Mouse (Mus musculus): Measurements from ENCODE around the gene Whamm.

The Whamm gene

GRCm38 (mm10) chr7:81599379-81600280, 28.6 kb downstream of the Whamm start:
- no peak for DNase-seq

DNA sequence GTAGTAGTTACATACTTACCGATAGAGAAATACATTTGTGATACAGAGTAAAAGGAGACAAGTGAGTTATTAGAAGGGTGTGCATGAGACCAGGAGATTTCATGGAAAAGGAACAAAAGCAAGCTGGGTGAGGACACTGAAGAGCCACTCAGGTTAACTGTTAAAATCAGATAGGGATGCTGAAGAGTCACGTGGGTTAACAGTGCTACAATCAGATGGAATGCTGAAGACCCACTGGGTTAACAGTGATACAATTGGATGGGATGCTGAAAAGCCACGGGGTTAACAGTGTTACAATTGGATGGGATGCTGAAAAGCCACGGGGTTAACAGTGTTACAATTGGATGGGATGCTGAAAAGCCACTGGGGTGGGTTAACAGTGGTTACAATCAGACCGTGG, 33.9 kb downstream of the Whamm start:
- no peak for DNase-seq

- DNase-seq, result no peak
Measured at GRCm38 (mm10) chr7:81605489-81605888, 34.4 kb downstream of the Whamm start.

- DNase-seq, result no peak
Measured at GRCm38 (mm10) chr7:81606452-81606851, 35.4 kb downstream of the Whamm start.

DNA sequence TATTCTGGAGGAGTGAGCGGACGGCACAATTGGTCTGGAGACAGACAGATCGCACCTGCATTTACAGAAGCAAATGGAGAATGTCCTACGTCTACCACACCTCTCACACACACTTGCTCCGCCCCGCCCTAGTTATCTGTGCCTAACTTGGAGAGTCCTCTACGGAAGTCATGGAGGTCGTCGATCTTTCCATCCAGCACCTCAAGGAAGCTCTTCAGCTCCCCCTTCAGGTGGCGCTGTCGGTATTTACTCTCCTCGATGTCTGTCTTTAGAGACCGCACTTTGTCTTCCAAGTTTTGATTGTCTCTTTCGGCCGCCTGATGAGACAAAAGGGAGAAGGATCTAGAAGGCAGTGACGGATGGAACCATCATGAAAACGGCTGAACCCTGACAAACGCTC, 39.1 kb downstream of the Whamm start:
- no peak for DNase-seq

DNA sequence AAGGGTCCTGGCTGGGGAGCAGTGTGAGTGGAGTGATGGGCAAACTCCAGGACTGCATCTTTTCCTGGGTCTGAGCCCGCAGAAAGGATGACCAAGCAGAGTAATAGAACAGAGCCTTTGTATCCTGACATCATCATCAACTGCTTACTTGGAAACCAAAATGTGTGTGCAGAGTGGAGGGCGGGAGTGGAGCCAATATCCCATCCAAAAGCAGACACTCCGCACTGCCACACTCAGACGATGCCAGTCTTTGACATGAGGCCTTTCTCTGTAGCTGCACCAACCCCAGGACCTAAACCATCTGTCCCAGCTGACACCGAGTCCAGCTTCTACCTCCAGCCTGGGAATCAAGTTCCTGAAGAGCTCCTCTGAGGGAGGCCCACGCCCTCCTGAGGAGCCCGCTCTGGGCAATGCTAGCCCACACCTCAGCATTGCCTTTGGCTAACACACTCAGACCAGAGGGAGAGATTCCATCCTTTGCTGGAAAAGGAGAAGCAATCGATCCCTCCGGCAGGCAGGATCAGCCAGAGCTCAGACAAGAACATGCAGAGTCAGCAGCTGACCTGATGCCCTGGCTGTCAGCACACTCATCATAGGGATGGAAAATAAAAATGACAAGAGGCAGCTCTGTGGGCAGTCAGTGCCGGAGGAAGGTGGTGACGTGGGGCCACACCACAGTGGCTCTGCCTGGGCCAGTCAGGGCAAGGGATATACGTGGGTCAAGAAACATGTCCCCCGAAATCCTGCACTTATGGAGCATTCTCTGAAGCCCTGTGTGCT, 42.0 kb downstream of the Whamm start:
- DNase-seq, result no peak

DNA sequence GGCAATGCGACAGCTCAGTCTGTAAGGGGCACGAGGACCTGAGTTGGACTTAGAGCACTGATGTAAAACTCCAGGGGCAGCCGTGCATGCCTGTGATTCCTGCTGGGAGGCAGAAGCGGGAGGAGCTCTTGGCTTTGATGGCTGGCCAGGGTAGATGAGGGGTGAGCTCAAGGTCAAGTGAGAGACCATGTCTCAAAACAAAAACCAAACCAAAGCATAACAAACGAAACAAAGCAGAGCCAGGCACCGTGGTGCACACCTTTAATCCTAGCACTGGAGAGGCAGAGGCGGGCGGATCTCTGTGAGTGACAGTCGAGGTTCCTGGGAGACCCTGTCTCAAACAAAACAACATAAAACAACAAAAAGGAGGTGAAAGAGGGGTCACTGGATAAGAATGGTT, 44.0 kb downstream of the Whamm start:
- no peak for DNase-seq

DNA sequence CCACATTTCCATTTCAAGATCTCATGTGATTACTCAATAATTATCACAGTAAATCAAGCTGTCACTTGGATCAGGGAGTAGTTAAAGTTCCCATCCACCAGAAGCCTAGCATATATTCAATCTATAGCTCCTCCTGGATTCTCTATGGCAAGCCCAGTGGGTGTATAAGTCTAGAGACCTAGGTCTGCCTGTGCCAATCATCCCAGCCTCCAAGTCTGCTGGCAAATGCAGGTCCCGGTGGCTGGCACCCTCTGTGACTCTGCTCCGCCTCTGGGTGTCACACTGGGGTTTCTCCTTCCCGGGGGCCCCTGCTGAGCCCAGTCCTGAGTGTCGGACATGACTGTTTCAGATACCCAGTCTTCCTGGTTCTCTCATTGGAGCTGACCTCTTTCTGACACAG, 51.7 kb downstream of the Whamm start:
- no peak for DNase-seq

- DNase-seq, result no peak
Measured at GRCm38 (mm10) chr7:81623767-81624166, 52.7 kb downstream of the Whamm start.

DNA sequence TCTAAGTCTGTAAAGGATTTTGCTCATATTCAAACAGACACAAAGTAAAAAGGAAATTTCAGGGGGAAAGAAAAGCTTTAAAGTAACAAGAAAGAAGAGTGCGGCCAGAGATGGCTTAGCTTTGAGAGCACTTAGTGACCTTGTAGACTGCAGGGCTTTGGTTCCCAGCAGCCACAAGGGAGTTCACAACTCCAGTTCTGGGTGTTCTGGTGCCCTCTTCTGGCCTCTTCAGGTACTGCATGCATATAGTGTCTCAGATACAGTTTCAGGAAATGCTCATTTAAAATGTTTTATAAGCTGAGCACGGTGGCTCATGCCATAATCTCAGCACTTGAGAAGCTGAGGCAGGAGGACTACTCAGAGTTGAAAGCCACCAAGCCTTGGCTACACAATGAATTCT, 55.4 kb downstream of the Whamm start:
- DNase-seq, result peak; percentile 24

DNA sequence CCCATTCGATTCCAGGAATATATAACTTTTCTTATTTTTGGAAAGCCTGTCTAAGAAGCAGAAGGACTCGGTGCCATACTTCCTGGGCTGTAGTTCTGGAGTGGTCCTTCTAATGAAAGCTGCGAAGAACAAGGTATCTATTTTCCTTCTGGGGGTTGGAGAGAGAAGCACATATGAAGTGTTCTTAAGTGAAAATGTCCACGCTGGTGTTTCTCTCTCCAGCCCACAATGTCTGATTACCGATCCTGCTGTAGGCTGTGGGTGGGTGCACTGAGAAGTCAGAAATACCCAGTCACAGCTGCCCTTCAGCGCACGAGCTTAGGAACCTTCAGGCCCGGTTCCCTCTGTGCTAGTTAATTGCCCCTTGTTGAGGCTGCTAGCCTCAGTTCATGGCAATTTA, 60.2 kb downstream of the Whamm start:
- no peak for DNase-seq

DNA sequence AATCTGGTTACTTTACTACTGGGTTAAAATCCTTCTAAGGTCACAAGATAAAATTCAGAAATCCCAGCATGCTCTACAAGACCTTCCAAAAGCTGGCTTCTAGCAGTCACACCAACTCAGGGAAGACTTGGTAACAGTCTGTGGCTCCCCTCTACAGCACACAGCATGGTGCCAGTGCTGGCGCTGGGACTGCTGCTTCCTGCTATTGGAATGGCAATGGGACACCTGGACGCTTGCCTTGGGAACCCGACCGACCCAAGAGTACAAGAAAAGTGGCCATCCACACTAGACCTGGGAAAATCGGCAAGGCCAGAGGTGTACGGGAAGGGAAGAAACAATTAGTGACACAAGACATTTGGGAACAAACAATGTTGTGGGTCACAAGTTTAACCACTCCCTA, 61.5 kb downstream of the Whamm start:
- DNase-seq, result no peak

DNA sequence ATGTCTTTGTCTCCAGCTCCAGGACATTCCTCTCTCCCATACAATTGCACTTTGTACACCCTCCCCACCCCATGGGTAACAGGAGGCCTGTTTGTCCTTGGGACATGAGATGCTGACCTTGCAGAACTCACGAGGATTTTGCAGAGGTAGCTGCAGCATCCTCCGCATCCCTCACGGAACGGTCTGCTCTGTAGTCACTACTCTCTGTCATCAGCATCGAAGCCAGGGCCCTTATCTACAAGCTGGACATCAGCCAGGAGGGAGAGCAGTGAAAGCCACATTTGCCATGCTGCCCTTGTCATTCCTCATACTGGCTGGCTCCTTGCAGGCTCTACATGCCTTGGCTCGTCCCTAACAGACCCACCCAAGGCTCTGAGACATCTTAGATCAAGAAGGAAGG, 70.0 kb downstream of the Whamm start:
- no peak for DNase-seq

GRCm38 (mm10) chr7:81644551-81645235, 73.6 kb downstream of the Whamm start:
- no peak for DNase-seq
